Mouse (Mus musculus): ENCODE results near the gene Aif1l.

DNA sequence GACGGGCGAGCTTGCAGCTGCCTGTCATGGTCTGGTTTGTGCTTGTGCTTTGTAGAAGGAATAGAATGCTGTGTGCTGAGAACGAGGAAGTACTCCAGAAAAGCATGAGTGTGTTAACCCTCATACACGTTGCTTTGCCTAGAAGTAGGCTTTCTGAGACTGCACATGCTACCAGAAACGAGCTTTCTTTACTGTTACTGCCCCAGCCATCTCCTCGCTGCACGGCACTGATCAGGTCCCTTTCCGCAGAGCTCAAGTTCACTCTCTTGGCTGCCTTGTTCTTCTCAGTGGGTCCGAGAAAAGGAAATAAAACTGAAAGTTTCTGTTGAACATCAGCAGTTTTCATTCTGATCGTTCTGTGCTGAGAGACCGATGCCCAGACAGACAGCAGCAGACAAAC is 58.8 kb downstream of the Aif1l start:
- no peak for TF ChIP-seq EP300 (IDR thresholded peaks at IDR 0.05)
- TF ChIP-seq CTCF (IDR thresholded peaks at IDR 0.05): no peak

Measured in lung, postnatal 0 days (tissue).